Mouse (Mus musculus): ENCODE results near the gene Pdgfd.
"Not testable (repeated sequence)": the region's sequence is repeated elsewhere in the genome, so short reads cannot be mapped to it uniquely, and the experiment has no call there.

The Pdgfd gene

DNA sequence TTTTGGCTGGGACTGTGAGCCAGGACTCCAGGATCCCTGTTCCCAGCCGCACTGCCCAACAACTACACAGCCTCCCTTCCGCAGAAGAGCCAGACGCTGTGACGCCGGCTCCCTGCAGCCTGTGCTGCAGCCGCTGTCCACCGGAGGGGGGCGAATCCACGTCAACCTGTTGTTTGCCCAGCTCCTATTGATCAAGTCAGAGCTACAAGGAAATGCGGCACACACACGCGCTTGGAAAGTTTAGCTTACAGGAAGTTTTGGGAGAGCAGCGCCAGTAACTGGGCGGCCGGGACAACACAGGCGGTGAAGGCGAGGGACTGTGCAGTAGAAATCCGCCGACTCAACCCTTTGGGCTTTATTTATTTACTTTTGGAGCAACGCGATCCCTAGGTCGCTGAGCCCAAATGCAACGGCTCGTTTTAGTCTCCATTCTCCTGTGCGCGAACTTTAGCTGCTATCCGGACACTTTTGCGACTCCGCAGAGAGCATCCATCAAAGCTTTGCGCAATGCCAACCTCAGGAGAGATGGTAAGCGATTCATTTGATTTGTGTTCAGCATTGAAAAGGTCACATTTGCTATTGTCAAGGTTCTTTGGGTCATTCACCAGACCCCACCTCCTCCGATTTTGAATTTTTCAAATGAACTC lies at the start of gene Pdgfd:
Gene Pdgfd, plus strand, starts transcription at position 194 of the 647 bp plus-strand sequence.
- DNase-seq (ENCODE audit: low read depth in 1 of 2, low spot score in 2 of 2) = no peak

DNA sequence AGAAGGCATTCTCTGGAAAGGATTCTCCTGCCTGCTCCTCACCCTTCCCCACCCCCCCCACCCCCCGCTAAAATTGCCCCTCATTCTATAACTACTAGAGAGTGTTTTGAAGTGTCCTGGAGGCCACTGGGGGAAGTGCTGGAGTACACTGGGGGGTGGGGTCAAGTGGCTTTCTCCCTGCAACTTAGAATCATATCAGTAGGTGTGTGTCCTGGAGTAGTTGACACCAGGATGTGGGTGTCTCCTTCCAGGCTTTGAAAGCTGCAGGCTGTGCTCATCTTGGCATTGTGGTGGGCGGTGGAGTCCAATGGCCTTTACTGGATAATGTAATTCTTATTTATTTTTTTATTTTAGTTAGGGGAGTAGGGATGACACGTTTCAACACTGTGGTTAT lies 651 bp downstream of the Pdgfd start:
- no peak for DNase-seq (ENCODE audit: low read depth in 1 of 2, low spot score in 2 of 2)

DNA sequence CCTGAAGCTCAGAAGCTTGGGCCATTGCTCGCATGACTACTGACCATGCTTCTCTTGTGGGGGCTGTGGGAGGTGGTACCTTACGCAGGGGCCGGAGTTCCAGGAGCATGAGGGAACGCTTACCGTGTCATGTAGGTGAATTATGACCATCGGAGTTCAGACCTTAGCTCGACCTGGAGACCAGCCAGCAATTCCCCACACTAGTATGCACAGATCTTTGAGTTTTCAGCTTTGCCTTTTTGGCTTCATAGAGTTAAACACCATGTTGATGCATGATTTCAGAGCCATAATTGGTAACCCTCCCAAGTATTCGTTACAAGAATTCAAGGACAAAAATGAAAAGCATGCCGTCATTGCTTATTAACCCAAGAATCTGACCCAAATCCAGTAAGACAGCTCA lies 2.6 kb downstream of the Pdgfd start:
- no peak for DNase-seq (ENCODE audit: low read depth in 1 of 2, low spot score in 2 of 2)

DNA sequence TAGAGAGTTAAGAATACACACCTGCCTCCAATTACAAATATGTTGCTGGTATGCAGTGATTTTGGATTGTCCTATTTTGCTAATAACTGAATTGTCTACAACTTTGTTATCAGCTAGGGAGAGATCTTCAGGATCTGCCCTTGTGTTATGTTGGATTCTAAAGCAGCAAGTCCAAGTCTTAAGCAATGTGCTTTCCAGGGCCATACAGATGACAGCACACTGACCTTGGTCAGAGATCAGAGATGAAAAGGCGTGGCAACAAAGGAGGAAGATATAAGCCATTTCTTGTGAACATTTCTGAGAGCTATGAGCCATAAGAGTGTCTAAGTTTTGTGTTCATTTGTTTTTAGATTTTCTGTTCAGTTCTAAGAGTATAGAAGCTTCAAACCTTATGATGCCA lies 4.9 kb downstream of the Pdgfd start:
- no peak for DNase-seq (ENCODE audit: low read depth in 1 of 2, low spot score in 2 of 2)

DNA sequence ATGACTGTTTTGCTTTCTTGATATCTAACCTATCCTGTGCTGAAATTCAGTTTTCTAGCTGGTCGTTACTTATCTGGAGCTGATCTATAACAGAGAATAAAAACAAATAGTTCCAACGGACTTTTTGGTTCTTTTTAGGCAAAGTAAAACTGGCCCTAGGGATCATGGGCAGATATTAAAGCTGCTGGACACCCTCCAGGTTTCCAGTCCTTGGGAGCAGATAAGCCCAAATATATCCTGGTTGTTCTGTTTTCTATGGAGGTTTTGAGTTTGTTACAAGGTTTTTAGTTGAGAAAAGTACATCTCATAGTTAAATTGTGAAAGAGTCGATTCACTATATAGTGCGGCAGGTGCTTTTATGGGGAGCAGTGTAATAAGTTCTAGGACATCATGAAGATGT lies 7.3 kb downstream of the Pdgfd start:
- DNase-seq (ENCODE audit: low read depth in 1 of 2, low spot score in 2 of 2) = no peak

GRCm38 (mm10) chr9:6182307-6182923 lies 14.0 kb downstream of the Pdgfd start:
- DNase-seq (ENCODE audit: low read depth in 1 of 2, low spot score in 2 of 2) = no peak

DNA sequence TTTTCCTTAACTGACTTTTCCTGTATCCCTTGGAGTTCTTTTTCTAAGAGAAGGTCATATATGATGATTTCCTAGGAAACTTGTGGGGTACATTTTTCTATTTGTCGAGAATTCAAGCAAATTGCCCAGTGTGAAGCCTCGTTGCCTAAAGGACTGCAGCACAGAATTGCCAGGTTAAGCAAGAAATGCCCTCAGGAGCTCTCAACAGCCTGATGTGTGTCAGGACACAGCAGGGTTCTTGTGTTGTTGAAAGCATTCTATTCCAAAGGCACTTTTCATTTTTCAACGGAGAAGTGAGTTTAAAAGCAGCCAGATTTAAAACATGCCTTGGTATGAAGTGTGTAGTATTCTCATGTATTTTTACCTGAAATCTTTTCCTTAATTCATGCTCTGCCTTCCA lies 19.6 kb downstream of the Pdgfd start:
- no peak for DNase-seq (ENCODE audit: low read depth in 1 of 2, low spot score in 2 of 2)

- no peak for DNase-seq (ENCODE audit: low read depth in 1 of 2, low spot score in 2 of 2)
Observed at GRCm38 (mm10) chr9:6193352-6193751, 25.0 kb downstream of the Pdgfd start.

DNA sequence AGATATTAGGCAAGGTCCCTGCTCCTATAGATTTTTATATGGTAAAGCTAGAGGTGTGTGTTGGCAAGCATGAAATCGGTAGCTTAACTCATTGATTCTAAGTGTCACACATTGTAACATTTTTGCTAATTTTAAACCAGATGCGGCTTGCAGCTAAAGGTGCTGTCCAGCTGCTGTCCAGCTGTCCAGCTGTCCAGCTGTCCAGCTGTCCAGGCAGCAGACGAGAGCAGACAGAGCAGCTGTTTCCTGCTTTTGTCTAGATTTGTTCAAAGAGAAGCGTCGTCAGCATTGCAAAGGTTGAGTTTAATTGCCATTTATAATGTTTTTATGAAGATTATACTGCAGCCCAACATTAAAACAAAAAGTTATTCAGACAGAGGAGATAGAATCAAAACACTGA lies 44.5 kb downstream of the Pdgfd start:
- DNase-seq (ENCODE audit: low read depth in 1 of 2, low spot score in 2 of 2) = no peak

GRCm38 (mm10) chr9:6217505-6217904 lies 49.1 kb downstream of the Pdgfd start:
- no peak for DNase-seq (ENCODE audit: low read depth in 1 of 2, low spot score in 2 of 2)

DNA sequence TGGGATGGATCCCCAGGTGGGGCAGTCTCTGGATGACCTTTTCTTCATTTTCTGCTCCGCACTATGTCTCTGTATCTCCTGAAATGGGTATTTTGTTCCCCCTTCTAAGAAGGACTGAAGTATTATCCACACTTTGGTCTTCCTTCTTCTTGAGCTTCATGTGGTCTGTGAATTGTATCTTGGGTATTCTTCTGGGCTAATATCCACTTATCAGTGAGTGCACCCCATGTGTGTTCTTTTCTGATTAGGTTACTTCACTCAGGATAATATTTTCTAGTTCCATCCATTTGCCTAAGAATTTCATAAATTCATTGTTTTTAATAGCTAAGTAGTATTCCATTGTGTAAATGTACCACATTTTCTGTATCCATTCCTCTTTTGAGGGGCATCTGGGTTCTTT lies 67.6 kb downstream of the Pdgfd start:
- not testable (repeated sequence) for DNase-seq (ENCODE audit: low read depth in 1 of 2, low spot score in 2 of 2)

DNA sequence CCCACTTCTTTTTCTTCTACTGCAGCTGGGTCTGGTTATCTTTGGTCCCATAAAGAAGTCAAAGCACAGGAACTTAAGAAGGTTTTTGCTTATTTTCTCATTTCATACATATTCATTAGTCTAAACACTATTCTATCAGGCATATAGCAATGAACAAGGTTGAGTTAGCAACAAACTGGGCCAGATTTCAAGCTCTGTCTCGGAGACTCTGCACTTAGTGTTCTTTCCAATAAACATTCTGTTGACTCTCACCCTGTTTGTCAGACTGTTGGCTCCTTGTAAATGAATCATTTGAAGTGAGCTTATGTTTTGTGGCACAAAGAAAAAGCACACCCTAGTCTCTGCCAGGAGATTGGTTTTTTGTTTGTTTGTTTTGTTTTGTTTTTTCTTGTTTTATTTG lies 81.9 kb downstream of the Pdgfd start:
- DNase-seq (ENCODE audit: low read depth in 1 of 2, low spot score in 2 of 2) = no peak

- no peak for DNase-seq (ENCODE audit: low read depth in 1 of 2, low spot score in 2 of 2)
Observed at GRCm38 (mm10) chr9:6251990-6252389, 83.6 kb downstream of the Pdgfd start.

- no peak for DNase-seq (ENCODE audit: low read depth in 1 of 2, low spot score in 2 of 2)
Observed at GRCm38 (mm10) chr9:6257072-6257471, 88.7 kb downstream of the Pdgfd start.

GRCm38 (mm10) chr9:6264820-6265219 lies 96.4 kb downstream of the Pdgfd start:
- DNase-seq (ENCODE audit: low read depth in 1 of 2, low spot score in 2 of 2) = no peak

DNA sequence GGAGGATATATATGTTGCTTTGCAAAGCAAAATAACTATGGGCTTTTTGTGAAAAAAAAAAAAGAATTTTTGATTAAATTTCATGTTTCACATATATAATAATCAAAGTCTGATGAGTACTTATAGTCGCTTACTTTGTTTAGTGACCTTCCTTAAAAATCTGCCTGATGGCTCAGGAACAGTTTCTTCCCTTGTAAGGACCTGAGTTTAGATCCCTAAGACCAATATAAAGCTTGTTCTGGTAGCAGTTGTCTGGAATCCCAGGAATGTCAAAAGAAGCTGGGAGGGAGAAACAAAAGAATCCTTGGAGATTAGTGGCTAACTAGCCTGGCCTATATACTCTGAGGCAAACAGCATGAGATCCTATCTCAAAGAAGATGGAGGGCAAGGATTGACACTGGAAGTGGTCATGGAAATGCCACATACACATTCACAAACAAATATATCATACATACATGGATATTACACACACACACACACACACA lies 101.5 kb downstream of the Pdgfd start, which contains the start of gene Ddi1:
Gene Ddi1, minus strand, starts transcription at position 51 of the 485 bp plus-strand sequence.
- no peak for DNase-seq (ENCODE audit: low read depth in 1 of 2, low spot score in 2 of 2)

GRCm38 (mm10) chr9:6276395-6276794 lies 108.0 kb downstream of the Pdgfd start:
- DNase-seq (ENCODE audit: low read depth in 1 of 2, low spot score in 2 of 2) = no peak

DNA sequence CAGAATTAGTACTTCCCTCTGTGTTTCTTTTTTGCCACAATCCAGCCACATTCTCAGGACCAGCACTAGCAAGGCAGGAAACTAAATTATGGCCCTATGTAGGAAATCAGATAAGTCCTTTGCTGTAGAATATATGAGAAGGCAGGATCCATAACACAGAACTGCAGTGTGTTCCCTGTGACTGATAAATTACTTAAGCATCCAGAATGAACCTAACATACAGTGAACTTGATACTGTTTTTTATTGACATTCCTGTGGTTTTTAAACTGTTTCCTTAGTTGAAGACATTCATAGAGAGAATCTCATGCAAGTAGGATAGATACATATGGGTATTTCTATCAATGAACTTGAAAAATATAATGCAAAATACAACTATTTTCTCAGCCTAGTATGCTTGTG lies 109.1 kb downstream of the Pdgfd start:
- no peak for DNase-seq (ENCODE audit: low read depth in 1 of 2, low spot score in 2 of 2)

DNA sequence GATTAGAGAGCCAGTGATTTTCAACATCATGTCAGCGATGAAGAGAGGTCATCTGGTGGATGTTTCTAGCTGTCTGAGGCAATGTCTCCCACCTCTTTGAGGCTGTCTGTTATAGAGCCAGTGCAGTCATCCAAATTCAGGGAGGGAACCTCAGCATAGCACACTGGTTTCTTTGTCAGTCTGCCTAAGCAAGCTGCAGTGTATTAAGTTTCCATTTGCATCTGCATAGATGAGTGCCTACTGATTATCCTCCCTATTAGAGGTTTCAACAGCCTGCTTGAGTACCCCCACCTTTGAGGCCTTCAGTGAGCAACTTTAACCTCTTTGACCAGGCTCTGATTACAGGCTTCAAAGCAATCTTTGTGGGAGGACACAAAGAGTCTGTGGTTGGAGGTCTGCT lies 118.4 kb downstream of the Pdgfd start:
- DNase-seq (ENCODE audit: low read depth in 1 of 2, low spot score in 2 of 2) = no peak

DNA sequence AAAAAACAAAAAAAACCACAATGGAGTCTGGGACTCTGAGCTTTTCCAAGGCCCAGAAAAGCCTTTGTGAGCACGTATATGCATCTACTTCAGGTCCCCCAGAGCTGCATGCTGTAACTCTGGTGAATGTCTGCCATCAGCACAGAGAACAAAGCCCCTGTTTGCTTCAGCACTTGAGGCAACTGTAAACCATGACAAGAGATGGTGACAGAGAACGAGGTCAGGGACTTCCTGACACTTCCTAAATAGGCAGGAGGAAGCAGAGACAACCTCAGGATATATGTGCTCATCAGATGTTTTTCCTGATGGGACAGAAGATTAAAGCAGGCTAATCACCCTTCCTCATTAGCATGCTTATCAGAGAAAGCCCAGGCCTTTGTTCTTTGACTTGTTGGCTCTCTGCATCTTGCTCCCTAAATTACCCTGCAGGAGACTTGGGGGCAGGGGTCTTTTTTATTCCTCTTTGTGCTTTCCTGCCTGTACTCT lies 120.9 kb downstream of the Pdgfd start:
- DNase-seq (ENCODE audit: low read depth in 1 of 2, low spot score in 2 of 2) = no peak

DNA sequence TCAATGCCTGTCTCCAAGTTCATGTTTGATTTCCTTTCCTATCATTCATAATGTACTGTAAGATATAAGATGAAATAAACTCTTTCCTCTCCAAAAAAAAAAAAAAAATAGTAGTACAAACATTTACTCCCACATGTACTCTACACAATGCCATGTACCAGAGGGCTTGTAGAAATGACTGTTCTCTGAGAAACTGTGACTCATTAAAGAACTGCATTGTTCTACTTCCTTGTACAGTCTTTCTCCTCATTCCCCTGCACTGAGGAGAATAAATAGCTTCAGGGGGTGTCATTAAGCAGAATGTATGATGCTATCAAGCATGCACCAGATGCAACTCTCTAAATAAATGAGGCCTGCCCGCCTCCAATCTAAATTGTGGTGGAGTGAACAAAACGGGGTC lies 130.2 kb downstream of the Pdgfd start:
- DNase-seq (ENCODE audit: low read depth in 1 of 2, low spot score in 2 of 2) = no peak

DNA sequence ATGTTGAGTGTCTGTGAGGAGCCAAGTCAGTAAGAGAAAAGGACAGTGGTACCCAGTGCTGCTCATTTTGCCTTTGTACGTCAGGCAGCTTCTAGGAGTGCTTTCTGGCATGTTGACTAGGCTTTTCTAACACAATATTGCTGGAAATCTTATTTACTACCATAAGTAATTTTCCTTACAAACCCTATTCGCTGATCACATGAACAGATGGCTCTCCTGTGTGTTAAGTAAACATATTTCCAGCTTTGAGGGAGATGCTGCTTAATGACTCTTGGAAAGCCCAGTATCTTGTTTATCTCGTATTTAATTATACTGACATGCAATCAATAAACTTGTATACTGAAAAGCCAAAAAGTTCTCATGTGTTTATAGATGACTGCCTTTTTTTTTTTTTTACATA lies 133.7 kb downstream of the Pdgfd start:
- no peak for DNase-seq (ENCODE audit: low read depth in 1 of 2, low spot score in 2 of 2)

DNA sequence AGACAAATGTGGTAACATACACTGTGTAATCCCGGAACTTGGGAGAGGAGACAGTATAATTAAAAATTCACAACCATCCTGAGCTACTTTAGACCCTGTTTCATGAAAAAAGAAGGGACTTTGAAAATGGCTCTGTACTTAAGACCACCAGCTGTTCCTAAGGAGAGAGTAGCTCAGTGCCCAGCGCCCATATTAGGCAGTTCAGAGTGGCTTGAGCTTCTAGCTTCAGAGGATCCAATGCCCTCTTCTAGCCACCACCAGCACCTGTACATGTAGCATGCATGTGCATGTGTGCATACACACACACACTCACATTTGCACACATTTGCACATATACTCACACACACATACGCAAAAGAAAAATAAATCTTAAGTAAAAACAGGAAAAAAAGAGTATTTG lies 136.2 kb downstream of the Pdgfd start:
- no peak for DNase-seq (ENCODE audit: low read depth in 1 of 2, low spot score in 2 of 2)
